Mouse (Mus musculus) kidney, adult 8-10 months (tissue): Measurements from ENCODE around the gene Arhgef11.

ENCODE experiments used
- DNase-seq, 2 experiments: peaks; one replicate each; pipeline ENCODE4 v3.0.0; 2022

Gene Arhgef11

DNA sequence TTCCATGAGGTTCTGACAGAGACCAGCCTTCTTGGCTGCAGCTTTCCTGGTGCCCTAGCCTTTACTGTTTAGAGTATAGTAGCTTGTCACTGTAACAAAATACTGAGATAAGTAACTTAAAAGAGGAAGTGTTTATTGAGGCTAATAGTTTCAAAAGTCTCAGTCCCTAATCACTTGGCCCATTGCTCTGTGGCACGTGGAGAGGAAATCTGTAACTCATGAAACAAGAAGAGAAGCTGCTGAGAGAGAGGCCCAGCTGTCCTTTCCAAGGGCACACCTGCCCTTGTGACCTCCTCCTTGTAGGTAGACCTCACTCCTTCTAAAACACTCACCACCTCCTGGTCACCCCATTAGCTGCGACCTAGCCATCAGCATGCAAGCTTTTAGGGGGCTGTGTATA lies 101.2 kb downstream of the Arhgef11 start:
- no peak for DNase-seq

DNA sequence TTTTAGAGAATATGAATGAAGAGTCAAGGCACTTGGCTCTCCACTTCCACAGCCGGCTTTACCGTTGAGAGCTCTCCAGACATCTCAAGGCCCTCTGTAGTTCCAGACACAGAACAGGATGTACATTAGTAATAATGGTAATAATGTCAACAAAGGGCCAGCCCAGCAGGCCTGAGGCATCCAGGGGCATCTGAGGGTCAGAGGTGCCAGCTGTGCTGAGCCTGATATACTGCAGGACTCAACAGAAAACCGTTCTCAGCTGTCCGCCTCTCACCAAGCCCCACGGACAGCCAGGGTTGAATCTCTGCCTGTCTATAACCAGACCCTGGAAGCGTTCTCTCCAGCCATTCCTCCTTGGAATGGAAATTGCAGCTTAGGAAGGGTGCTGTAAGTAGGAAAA lies 107.2 kb downstream of the Arhgef11 start:
- DNase-seq = no peak

DNA sequence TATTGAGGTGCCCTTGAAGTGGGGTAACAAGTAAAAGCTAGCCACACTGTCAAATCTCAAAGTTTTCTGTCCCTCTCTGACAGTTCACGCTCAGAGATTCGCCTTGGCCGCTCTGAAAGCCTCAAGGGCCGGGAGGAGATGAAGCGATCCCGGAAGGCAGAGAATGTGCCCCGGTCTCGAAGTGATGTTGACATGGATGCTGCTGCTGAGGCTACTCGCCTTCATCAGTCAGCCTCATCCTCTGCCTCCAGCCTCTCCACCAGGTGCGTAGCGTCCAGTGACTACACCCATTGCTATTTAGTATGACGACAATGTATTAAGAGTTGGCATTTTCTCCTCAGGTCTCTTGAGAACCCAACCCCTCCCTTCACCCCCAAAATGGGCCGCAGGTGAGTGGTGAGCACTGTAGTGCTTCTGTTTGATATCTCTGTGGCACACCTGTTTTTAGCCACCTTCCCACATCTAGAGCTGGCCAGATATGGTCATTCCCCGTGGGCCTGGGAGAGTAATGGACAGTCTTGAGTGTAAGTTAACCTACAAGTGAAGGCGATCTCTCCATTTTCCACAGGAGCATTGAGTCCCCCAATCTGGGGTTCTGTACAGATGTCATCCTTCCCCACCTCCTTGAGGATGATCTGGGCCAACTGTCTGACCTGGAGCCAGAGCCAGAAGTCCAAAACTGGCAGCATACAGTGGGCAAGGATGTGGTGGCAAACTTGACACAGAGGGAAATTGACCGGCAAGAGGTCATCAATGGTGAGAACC lies 108.2 kb downstream of the Arhgef11 start:
- DNase-seq = no peak

DNA sequence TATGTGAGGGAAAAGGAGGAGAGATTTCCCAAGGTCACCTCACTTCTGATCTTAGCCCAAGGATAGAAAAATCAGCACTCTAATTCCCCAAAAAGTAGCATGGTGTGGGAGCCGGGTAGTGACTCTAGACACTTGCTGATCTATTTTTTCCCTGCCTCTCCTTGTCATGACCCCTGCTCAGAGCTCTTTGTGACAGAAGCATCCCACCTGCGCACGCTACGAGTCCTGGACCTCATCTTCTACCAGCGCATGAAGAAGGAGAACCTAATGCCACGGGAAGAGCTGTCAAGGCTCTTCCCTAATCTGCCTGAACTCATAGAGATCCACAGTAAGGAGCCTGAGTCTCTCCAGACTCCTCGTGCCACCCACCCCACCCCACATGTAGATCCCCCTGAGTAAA lies 108.8 kb downstream of the Arhgef11 start:
- DNase-seq = no peak

DNA sequence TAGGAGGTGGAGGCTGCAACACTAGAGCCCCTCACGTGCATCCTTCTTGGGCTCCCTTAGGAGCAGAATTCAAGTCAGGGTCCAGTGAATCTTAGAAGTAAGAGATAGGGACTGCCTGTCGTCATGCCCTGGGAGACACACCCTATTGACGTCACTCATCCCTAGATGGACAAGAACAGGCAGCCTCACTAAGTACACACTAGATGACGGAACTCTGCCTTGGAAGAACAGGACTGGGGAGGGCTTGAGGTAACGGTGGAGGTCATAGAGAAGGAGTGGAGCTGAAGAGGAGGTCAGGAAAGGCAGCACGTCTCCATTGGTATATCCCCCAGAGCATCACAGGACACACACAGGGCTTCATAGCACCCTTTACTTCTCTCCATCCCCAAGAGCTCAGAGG lies 111.3 kb downstream of the Arhgef11 start:
- DNase-seq = no peak

DNA sequence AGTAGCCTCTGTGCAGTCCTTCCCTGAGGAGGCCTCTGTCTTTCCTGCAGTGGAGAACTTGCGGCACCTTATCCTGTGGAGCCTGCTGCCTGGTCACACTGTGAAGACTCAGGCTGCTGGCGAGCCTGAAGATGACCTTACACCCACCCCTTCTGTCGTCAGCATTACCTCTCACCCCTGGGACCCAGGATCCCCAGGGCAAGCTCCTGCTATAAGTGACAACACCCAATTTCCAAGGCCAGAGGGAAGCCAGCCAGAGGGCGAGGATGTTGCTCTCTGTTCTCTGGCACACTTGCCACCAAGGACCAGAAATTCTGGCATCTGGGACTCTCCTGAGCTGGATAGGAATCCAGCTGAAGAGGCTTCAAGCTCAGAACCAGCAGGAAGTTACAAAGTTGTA lies 115.7 kb downstream of the Arhgef11 start:
- no peak for DNase-seq

DNA sequence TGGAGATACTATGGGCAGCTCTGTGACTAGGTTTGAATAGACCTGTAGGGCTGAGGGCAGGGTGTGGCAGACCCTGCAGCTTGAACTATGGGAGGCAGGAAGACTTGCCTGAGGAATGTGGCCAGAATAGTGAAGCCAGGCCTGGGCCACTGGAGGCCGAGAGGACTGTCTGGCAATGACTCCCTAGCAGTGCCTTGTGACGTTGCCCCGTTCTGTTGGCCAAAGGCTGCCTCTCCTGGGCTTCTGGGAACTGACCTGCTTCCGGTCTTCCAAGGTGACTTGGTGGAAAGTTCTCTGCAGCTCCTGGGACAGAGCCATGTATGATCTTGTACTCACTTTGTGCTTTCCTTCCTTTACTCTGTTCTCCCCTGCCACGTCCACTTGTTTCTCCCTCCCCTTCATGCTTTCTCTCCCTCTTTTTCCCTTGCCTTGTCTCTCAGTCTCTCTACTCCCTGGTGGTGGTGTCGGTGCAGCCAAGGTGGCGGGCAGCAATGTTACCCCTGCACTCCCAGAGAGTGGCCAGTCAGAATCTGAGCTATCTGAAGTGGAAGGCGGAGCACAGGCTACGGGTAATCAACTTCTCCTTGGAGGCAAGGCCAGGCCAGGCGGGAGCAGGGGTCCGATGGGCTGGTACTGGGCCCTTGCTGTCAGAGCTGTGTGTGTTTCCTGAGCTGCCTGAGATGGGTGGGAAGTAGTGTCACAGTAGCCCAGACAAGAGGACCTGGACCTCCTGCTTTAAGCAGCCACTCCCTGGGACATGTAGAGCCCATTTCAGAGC lies 116.8 kb downstream of the Arhgef11 start:
- DNase-seq = no peak

DNA sequence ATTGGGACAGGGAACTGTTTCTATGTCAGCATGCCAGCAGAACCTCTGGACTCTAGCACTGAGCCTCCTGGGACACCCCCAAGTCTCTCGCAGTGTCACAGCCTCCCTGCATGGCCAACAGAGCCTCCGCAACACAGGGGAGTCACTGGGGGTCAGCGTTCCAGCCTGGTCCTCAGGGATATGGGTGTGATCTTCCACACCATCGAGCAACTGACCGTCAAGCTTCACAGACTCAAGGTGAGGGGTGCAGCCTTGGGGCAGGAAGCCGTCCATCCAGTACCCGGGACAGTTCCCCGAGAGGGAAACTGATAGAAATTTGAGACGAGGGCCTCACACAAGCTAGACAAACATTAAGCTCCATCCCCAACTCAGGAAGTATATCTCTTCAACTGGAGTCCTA lies 118.0 kb downstream of the Arhgef11 start:
- DNase-seq = no peak

DNA sequence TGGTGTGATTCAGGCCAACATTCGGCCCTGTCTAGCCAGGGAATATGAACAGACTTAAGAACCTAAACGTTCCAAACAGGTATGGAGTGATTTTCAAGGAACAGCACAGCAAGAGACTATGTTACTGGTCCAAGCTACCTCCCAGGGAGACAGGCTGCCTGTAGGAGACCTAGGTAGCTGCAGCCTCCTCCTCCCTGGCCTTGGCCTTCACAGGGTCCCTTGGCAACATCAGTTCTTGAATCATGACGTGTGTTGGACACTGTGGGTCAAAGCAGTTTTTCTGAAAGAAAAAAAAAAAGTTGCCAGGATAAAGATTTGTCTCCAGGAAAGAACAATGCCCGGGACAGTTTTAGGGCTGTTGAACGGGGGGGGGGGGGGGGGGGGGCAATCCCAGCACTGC lies 121.5 kb downstream of the Arhgef11 start:
- DNase-seq = no peak

DNA sequence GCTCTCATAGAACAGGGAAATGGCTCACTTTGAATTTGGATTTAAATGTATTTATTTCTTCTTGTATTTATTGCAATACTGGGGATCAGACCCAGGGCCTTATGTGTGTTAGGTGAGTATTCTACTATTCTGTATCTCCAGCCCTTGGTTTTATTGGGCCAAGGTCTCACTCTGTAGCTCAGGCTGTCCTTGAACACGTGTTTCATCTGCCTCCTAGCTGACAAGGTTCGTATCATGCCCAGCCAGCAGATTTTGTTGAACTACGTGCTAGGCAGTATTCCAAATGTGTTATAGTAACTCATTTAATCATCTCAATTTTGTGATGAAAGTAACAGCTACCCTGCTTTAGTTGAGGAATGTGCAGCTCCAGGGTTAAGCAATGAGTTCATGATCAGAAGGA lies 124.7 kb downstream of the Arhgef11 start:
- no peak for DNase-seq

DNA sequence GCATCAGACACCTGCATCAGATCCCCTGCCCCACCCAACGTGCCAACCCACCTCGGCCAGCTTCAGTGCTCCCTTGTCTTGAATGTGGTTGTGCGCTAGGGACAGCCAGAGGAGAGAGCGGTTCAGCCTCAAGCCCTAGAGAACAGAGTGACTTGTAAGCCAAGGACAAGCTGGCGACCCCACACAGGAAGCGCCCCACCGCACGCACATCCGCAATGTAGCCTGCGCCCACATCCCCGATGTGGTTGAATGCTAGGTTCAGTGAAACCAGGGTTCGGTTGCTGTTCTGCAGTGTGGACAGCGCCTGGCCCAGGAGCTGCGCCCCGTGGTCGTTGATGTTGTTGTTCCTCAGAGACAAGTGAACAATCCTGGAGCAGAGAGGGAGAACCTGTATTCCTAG lies 125.4 kb downstream of the Arhgef11 start:
- no peak for DNase-seq

DNA sequence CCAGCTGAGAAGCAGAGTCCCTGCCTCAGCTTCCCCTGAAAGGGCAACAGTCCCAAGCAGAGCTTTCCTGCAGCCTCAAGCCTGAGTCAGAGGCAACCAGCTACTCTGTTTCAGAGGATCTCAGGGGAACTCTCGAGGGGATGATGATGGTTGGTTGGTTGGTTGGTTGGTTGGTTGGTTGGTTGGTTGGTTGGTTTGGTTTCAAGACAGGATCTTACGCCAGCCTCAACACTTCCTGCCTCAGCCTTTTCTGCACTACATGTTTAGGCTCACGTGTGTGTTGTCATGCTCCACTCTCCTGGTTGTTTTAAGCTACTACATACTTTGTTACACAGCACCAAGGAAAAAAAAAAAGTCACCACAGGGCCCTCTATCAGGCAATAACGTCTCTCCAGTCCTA lies 126.6 kb downstream of the Arhgef11 start:
- no peak for DNase-seq

DNA sequence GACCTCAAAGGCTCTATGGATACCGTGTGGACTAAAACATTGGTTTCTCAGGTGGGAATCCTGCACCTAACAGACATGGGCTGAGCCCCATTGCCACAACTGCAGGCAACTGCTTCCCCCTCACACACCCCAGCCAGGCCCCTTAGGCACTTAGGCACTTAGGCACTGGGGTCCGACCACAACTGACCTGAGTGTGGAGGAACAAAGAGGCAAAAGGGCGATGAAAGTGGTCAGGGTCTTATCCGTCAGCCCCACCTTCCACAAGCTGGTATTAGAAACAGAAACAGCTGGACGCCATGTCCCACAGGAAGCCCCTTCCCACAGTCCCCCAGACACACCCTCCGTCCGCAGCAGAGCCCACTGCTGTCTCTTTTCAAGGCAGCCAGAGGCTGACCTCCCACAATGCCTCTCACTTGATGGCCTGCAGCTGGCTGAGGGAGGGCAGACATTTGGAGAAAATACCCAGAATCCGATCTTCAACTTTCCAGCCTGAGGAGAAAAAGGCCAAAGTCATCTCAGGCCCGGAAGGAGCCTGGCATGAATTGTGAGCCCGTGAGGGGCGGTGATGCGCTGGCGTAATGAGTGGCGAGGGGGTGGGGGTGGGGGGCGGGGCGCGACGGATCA lies 127.8 kb downstream of the Arhgef11 start:
- DNase-seq = no peak

DNA sequence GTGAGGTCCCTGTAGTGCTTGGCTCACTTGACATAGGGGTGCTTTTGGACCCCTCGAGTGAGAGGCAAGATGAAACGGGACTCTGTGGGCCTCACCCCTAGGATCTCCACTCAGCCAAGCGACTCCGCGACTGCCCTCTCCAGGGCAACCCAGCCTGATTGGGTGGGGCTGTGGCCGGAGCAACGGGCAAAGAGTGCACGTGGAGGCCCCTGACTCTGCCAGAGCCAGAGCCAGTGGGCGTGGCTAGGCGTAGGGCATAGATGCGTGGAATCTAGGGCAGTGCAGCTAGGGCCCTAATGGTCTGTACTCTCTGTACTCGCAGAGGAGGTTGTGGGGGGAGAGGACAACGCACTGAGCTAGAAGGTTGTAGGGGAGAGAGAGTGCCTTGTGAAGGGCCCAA lies 131.1 kb downstream of the Arhgef11 start, which contains the start of gene Lrrc71:
Lrrc71 (minus strand) TSS at position 195 of the 400 bp plus-strand sequence.
- DNase-seq = peak; percentile 46 to 53

DNA sequence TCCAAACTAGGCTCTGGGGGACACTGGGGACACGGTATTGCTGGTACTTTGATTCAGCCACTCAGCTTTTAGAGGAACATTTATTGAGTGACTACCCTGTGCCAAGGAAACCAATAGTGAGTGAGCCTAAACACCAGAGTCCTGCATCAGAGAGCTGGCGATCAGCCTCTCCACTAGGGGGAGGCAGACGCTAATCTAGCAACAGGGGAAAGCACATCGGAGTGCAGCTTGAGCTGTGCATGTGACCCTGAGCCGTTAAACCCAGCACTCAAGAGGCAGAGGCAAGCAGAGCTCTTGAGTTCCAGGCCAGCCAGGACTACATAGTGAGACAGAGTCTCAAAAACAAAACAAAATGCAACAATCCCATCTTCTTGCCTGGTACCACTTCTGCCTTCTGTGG lies 131.7 kb downstream of the Arhgef11 start:
- peak; percentile 53 to 72 for DNase-seq

DNA sequence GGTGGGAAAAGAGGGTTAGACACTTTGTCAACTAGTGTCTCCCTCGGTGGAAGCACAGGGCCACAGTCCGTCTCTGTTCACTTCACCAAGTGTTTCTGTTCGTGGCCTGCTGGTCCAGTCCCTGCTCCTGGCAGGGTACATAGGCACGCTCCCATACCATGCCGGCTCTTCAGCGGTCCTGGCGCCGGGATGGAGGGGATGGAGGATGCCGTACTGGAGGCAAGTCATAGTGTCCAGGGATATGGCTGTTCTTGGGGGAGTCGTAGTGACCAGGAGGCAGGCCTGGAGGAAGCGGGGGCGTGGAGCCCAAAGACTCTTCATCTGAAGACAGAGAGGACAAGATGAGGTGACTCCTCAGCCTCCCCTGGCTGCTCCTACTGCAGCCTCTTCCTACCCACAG lies 132.6 kb downstream of the Arhgef11 start:
- no peak for DNase-seq

DNA sequence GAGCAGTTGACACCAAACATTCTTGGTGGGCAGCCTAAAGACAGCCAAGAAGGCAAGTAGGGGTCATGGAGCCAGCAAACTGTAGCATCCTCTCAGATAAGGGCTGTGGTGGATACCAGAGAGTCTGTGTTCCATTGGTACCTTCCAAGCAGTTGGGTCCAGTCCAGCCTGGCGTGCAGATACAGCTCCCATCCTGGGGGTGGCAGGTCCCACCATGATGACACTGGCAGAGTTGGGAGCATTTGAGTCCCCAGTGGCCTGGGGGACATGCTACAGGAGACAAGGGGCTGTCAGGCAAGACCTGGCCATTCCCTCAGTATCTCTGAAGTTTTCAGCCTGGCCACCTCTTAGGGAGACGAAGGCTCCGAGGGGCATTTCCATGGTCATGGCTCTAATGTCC lies 135.2 kb downstream of the Arhgef11 start:
- no peak for DNase-seq

DNA sequence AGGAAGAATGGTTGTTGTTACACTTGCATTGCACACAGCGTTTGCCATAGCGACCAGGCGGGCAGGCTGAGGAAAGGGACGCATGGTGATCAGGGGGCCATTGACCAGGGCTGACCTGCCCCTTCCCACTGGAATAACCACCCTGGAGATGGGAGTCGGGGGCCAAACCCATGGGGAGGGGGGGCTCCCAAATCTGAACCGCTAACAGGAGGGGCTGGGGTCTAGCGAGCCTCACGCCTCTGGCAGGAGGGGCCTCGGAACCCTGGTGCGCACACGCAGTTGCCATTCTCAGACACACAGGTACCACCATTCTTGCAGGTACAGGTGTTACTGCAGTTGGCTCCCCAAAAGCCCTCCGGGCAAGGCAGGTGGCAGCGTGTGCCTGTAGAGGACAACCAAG lies 136.5 kb downstream of the Arhgef11 start:
- DNase-seq = no peak

DNA sequence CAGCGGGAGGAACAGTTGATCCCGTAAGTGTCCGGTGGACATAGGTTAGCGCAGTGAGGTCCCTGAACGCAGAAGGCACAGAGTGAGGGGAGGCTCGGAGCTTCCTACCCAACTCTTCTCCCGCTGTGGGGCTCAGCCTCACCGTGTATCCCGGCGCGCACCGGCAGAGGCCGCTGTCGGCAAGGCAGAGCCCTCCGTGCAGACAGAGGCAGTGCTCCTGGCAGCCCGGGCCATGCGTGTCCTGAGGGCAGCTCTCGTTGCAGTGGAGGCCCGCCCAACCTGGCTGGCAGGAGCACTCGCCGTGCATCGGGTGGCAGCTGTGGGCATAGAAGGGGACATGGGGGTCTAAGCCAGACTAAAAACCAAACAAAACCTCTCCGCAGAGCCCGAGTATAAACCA lies 138.6 kb downstream of the Arhgef11 start:
- peak; percentile 76 to 90 for DNase-seq

DNA sequence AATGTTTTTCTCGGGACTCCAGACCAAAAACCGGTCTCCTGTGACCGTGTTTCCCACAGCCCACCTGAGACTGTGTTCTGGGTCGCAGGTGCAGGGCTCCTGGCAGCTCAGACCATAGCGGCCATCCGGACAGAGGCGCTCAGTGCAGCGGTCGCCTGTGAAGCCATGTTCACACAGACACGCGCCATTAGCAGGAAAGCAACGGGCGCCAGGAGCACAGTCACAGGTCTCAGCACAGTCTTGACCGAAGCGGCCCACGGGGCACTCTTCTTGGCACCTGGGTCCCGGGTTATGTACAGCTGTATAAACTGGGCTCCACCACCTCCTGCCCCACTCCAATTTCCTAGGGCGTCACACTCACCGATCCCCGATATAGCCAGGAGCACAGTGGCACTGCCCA lies 139.1 kb downstream of the Arhgef11 start:
- no peak for DNase-seq

DNA sequence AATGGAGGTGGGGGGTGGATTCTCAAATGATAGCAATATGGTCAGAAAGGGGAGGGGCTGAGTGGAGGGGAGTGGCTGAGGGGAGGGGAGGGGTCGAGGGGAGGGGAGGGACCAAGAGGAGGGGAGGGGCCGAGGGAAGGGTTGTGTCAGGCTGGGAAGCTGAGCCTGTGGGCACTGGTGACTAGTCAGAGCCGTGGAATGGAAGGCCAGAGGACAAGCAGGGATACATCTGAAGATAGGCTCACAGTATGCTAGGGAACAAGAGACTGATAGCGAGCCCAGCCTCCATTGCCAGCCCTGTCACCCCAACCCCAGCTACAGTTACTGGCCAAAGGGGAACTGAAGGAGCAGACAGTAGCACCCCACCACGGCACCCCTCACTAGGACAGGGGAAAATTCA lies 141.3 kb downstream of the Arhgef11 start:
- no peak for DNase-seq

DNA sequence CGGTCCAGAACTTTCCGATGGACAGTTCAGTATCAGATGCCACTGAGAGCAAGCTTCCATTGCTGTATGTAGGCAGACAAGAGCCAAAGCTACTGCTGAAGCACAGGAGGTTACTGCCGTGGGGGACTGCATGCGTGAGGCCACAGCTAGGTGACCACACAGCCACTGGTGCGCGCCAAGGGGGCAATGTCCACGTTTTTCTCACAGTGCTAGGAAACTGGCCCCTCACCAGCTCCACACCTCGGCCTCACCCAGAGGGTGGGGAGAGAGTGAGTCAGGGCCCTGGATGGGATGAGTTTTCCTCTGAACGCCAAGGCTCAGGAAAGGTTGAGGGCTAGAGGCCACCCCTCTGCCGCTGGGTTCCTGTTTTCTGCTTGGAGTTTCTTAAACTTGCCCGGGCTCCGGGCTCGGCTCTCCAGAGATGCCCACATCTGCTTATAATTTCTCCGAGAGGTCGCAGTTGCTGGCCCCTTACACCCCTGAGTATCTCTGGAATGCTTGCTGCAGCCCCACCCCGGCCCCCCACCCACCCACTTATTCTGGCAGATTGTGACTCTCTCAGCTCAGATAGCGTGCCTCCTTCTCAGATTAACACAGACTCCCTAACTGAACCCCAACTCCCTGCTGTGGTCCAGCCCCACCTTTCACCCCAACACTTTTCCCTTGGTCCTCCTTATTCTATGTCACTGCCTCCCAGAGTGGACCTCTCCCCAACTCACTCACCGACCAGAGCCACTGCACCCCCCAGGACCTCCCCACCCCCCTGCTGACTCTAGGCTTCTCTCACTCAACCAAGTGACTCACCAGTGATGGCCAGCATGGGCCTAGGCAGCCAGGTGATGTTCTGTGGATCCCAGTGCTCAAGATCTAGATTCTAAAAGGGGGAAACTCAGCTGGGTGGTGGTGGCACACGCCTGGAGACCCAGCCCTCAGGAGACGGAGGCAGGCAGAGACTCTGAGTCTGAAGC lies 144.3 kb downstream of the Arhgef11 start:
- DNase-seq = peak in 1 of 2 experiments; percentile 69

DNA sequence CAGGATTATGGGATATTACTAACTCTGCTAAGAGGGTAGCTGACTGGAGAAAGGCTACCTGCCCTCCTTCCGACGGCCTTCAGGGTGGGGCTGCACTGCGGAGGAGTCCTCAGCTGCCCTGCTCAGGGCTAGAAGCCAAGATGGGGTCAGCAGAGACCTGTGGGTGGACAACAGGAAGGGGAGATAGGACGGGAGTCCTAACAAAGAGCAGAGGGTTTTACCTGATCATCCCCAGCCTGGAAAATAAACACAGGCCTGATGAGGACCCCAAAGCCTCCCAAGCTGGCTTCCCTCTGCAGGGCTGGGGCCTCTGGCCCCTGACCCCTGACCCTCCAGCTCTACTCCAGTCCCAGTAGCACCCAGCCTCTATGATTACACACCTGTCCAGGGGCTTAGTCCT lies 145.8 kb downstream of the Arhgef11 start:
- DNase-seq = no peak
